Mouse (Mus musculus): ENCODE data around the gene Endog. TPM values are rescaled to one million over a fixed set of nuclear protein-coding genes. Genes with fewer than 3 reads are reported as not detected.
"Not testable (repeated sequence)": the region's sequence is repeated elsewhere in the genome, so short reads cannot be mapped to it uniquely, and the experiment has no call there.

Gene Endog
- polyA plus RNA-seq, 1 experiment = 8.6 TPM

GRCm38 (mm10) chr2:30175897-30176296 is 4.6 kb downstream of the Endog start:
- no peak overlapping the region for H3K27ac ChIP-seq (ENCODE audit: control insufficient read depth, insufficient read depth, low read depth, low read length, poor library complexity)
- no peak overlapping the region for H3K4me3 ChIP-seq (replicated peaks; ENCODE audit: control insufficient read depth, low read depth, low read length)
- peaks cover 3% of the 10 kb centered on the region; the same call in 1 of the 2 replicates for H3K4me1 ChIP-seq (ENCODE audit: control insufficient read depth, insufficient read depth, low read length)
- WGBS = 89% methylated on average over 8 of the region's 8 CpGs
- TF ChIP-seq POLR2A (IDR thresholded peaks at IDR 0.05; ENCODE audit: borderline replicate concordance, control insufficient read depth, low read depth, low read length) = no peak
- TF ChIP-seq CTCF (IDR thresholded peaks at IDR 0.05; ENCODE audit: control insufficient read depth, insufficient read depth, low read length) = no peak; the same call in 1 of the 2 replicates

GRCm38 (mm10) chr2:30176561-30176960 is 5.3 kb downstream of the Endog start:
- no peak for TF ChIP-seq CTCF (IDR thresholded peaks at IDR 0.05; ENCODE audit: control insufficient read depth, insufficient read depth, low read length)
- TF ChIP-seq POLR2A (IDR thresholded peaks at IDR 0.05; ENCODE audit: borderline replicate concordance, control insufficient read depth, low read depth, low read length) = no peak
- Histone ChIP-seq H3K4me3 (replicated peaks; ENCODE audit: control insufficient read depth, low read depth, low read length) (no peak overlapping the region), H3K27ac (ENCODE audit: control insufficient read depth, insufficient read depth, low read depth, low read length, poor library complexity) (no peak overlapping the region), H3K4me1 (ENCODE audit: control insufficient read depth, insufficient read depth, low read length) (peaks cover 3% of the 10 kb centered on the region; the same call in 1 of the 2 replicates)
- WGBS = 92% methylated on average over 2 of the region's 2 CpGs

GRCm38 (mm10) chr2:30177700-30178675 is 6.7 kb downstream of the Endog start, which contains the start of gene Spout1:
Spout1 (minus strand) TSS chr2:30178459.
- TF ChIP-seq POLR2A (IDR thresholded peaks at IDR 0.05; ENCODE audit: borderline replicate concordance, control insufficient read depth, low read depth, low read length) (peak; percentile 76; the same call in 1 of the 2 replicates), CTCF (IDR thresholded peaks at IDR 0.05; ENCODE audit: control insufficient read depth, insufficient read depth, low read length) (no peak)
- Histone ChIP-seq H3K4me1 (ENCODE audit: control insufficient read depth, insufficient read depth, low read length) (peaks cover 3% of the 10 kb centered on the region; the same call in 1 of the 2 replicates), H3K4me3 (replicated peaks; ENCODE audit: control insufficient read depth, low read depth, low read length) (peak within 1 kb of the TSS; percentile 88), H3K27ac (ENCODE audit: control insufficient read depth, insufficient read depth, low read depth, low read length, poor library complexity) (no peak within 1 kb of the TSS)
- 2% methylated on average over 54 of the region's 54 CpGs for WGBS

GRCm38 (mm10) chr2:30178711-30179110 is 7.4 kb downstream of the Endog start:
- not testable (repeated sequence) for H3K4me1 ChIP-seq (ENCODE audit: control insufficient read depth, insufficient read depth, low read length); H3K27ac ChIP-seq (ENCODE audit: control insufficient read depth, insufficient read depth, low read depth, low read length, poor library complexity)
- H3K4me3 ChIP-seq (replicated peaks; ENCODE audit: control insufficient read depth, low read depth, low read length) = peak overlapping the region; percentile 19
- WGBS = 40% methylated on average over 7 of the region's 7 CpGs

- no peaks in the 10 kb centered on the region; the same call in 1 of the 2 replicates for H3K4me1 ChIP-seq (ENCODE audit: control insufficient read depth, insufficient read depth, low read length)
- 86% methylated on average over 2 of the region's 2 CpGs for WGBS
Measured at GRCm38 (mm10) chr2:30182424-30182823, 11.1 kb downstream of the Endog start.

GRCm38 (mm10) chr2:30183721-30184120 is 12.4 kb downstream of the Endog start:
- TF ChIP-seq CTCF (IDR thresholded peaks at IDR 0.05; ENCODE audit: control insufficient read depth, insufficient read depth, low read length) (no peak), POLR2A (IDR thresholded peaks at IDR 0.05; ENCODE audit: borderline replicate concordance, control insufficient read depth, low read depth, low read length) (no peak)
- Histone ChIP-seq H3K4me1 (ENCODE audit: control insufficient read depth, insufficient read depth, low read length) (no peaks in the 10 kb centered on the region), H3K4me3 (replicated peaks; ENCODE audit: control insufficient read depth, low read depth, low read length) (no peak overlapping the region), H3K27ac (ENCODE audit: control insufficient read depth, insufficient read depth, low read depth, low read length, poor library complexity) (no peak overlapping the region)
- 80% methylated on average over 3 of the region's 3 CpGs for WGBS

More at GRCm38 (mm10) chr2:30182424-30182823, 11.1 kb downstream of the Endog start:
- Histone ChIP-seq H3K27ac (ENCODE audit: control insufficient read depth, insufficient read depth, low read depth, low read length, poor library complexity) (no peak overlapping the region), H3K4me3 (replicated peaks; ENCODE audit: control insufficient read depth, low read depth, low read length) (no peak overlapping the region)
- no peak for TF ChIP-seq POLR2A (IDR thresholded peaks at IDR 0.05; ENCODE audit: borderline replicate concordance, control insufficient read depth, low read depth, low read length)

- no peak overlapping the region for H3K27ac ChIP-seq (ENCODE audit: control insufficient read depth, insufficient read depth, low read depth, low read length, poor library complexity)
- 74% methylated on average over 6 of the region's 6 CpGs for WGBS
- H3K4me1 ChIP-seq (ENCODE audit: control insufficient read depth, insufficient read depth, low read length) = no peaks in the 10 kb centered on the region
- no peak for TF ChIP-seq CTCF (IDR thresholded peaks at IDR 0.05; ENCODE audit: control insufficient read depth, insufficient read depth, low read length)
- no peak for TF ChIP-seq POLR2A (IDR thresholded peaks at IDR 0.05; ENCODE audit: borderline replicate concordance, control insufficient read depth, low read depth, low read length)
- H3K4me3 ChIP-seq (replicated peaks; ENCODE audit: control insufficient read depth, low read depth, low read length) = no peak overlapping the region
Measured at GRCm38 (mm10) chr2:30185276-30185675, 14.0 kb downstream of the Endog start.

GRCm38 (mm10) chr2:30185681-30186080 is 14.4 kb downstream of the Endog start:
- Histone ChIP-seq H3K4me1 (ENCODE audit: control insufficient read depth, insufficient read depth, low read length) (no peaks in the 10 kb centered on the region), H3K4me3 (replicated peaks; ENCODE audit: control insufficient read depth, low read depth, low read length) (no peak overlapping the region), H3K27ac (ENCODE audit: control insufficient read depth, insufficient read depth, low read depth, low read length, poor library complexity) (no peak overlapping the region)
- 71% methylated on average over 3 of the region's 3 CpGs for WGBS
- TF ChIP-seq CTCF (IDR thresholded peaks at IDR 0.05; ENCODE audit: control insufficient read depth, insufficient read depth, low read length) (no peak), POLR2A (IDR thresholded peaks at IDR 0.05; ENCODE audit: borderline replicate concordance, control insufficient read depth, low read depth, low read length) (no peak)
